Mouse (Mus musculus) neutrophil, adult 83 days (primary cell): ENCODE data around the gene Rc3h1. TPM values are rescaled to one million over a fixed set of nuclear protein-coding genes. Genes with fewer than 3 reads are reported as not detected.

Experiments
- total RNA-seq, 2 experiments: library from RNA; stranded (reverse); gene quantifications; one replicate each; pipeline ENCODE4 v1.2.4; 2023

Gene Rc3h1
- total RNA-seq: 10 to 100 TPM; 36.2 to 41.9 TPM

GRCm38 (mm10) chr1:160906057-160906557, at the start of gene Rc3h1:
Gene Rc3h1 (plus strand): TSS chr1:160906418.

GRCm38 (mm10) chr1:160978071-160978735, 72.0 kb downstream of the Rc3h1 start, which contains the start of gene Serpinc1:
Gene Serpinc1 (plus strand): TSS chr1:160978585.

Other genes starting within 250 kb of the Rc3h1 start
- 10 to 100 TPM; 57.2 to 57.7 TPM for gene Rabgap1l, start 113.2 kb upstream of the Rc3h1 start, total RNA-seq
- 1 to 10 TPM in 1 of 2 experiments, under 1 TPM in 1; 0.70 to 1.8 TPM for gene Serpinc1, start 72.2 kb downstream of the Rc3h1 start, total RNA-seq
- 10 to 100 TPM; 11.5 to 16.6 TPM for gene Zbtb37, start 128.4 kb downstream of the Rc3h1 start, total RNA-seq
- 10 to 100 TPM; 14.8 to 17.8 TPM for gene Dars2, start 164.2 kb downstream of the Rc3h1 start, total RNA-seq
- gene Cenpl, start 164.3 kb downstream of the Rc3h1 start, total RNA-seq: 10 to 100 TPM; 25.3 to 27.6 TPM
- 10 to 100 TPM; 13.5 to 16.0 TPM for gene Klhl20, start 225.1 kb downstream of the Rc3h1 start, total RNA-seq
- not detected for gene Ankrd45, start 236.3 kb downstream of the Rc3h1 start, total RNA-seq